Mouse (Mus musculus) mesoderm, embryonic 11.5 days (tissue): ENCODE measurements at regions not wholly inside any gene's neighbourhood (a gene's known extent, or its start where the extent isn't known, plus 50 kb on each side); places are given as distances from the start of the nearest gene placed in this dataset.

Experiments used
- DNase-seq: peaks from one replicate; pipeline ENCODE4 v3.0.0-alpha.2; 2012; ENCODE audit warnings: low read depth, low spot score

DNA sequence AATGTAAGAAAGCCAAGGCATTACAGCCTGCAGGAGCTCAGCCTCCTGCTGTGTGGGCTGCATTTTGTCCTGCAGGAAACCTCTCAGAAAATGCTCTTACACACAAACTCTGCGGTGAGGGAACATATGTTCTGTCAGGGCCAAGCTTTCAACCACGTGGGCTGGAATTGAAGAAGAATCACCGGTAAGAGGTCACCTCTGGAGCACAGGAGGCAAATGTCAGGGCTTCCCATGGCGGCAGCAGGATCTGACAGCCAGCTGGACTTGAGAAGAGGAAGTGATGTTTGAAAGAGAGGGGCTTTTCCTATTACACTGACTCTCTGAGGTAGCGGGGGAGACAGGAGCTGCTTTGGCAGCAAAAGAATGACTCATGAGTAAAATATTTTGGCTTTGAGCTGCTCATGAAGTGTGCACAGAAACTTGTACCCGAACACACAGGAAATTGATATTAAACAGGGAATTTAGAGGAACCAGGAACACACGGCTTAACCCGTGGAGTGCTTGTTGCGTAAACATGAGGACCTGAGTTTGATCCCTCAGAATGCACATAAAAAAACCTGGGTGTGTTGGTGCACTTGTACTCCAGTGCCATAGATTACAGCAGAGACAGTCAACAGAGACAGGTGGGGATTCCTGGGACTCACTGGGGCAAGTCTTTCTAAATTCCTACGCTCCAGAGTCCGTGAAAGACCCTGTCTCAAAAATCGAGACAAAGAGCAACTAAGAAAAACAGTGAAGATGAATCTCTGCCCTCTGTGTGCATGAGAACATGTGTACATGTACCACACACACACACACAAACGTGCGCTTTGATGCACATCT, 848.1 kb upstream of the A1bg start:
- DNase-seq = peak; percentile 54

GRCm38 (mm10) chr15:61766544-61767094, 843.8 kb upstream of the A1bg start:
- no peak for DNase-seq

DNA sequence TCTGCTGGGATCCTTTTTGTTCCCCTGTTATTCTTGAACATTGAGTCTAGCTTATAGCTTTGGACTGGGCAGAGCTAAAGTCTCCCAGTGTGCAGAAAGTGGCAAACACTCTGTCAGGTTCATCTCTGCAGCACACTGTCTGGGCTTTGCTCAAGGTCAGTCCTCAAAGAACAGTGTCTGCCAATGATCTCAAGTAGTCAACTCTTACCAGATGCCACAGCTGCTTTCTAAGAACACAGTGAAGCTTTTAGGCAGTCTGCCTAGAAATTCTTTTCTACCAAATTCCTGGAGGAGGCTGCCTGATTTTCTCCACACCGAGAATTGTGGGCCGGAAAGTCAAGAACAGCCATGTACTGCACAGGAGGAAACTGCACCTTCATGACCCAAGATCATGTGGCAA, 831.0 kb upstream of the A1bg start:
- no peak for DNase-seq

DNA sequence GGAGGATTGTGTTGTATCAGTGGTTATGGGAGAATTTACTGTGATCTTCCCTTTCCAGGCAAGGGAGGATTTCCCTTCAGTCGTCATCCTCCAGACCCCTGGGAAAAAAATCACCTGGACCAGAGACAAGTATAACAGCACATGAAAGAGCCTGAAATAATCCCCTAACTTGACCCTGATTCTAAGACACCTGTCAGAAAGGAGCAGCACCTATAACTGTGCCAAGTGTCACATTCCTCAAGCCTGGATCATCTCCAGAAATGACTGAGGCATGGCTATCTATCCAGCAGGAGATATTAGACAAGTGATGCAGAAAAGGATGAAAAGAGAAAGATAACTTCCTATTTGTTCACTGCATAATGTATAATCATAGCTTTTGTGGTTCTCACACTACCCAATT, 800.9 kb upstream of the A1bg start:
- no peak for DNase-seq

DNA sequence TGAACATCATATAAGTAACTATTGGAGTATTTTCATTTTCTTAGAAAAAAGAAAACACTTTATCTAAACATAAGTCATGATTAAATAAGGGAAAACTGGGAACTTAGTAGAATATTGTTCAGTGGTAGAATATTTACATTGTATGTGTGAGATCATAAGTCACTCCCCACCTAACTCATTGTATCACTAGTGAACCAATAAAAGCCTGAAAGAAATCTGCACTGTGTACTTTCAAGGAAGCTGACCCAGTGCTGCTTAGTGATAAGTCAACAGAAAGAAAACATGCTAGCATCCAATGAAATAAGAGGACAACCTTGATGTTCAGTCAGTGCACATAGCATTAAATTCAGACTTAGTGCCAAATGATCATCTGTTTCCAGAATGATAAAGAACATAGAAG, 795.7 kb upstream of the A1bg start:
- no peak for DNase-seq

- no peak for DNase-seq
These were observed 794.4 kb upstream of the A1bg start for GRCm38 (mm10) chr15:61717216-61717615.

DNA sequence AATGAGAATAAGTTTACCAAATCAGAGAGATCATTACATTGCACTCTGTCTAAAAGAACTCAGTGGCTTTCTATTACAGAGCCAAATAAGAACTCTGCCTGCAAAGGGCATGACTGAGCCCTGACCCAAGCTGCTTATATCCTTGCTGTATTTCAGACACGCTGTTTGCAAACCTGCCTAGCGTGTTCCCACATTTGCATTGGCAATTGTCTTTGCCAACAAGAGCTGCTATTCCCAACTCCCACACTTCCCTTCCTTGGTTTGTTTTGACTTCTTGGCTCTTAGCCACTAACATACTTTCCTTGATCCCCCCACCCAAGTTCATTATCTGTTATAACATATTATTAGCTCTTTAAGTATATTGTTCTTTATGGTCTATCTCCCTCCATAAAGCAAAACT, 791.1 kb upstream of the A1bg start:
- DNase-seq = no peak

GRCm38 (mm10) chr15:61708928-61709327, 786.1 kb upstream of the A1bg start:
- no peak for DNase-seq

GRCm38 (mm10) chr15:61707952-61708351, 785.1 kb upstream of the A1bg start:
- DNase-seq = no peak

- DNase-seq = no peak
These were observed 769.9 kb upstream of the A1bg start for GRCm38 (mm10) chr15:61692679-61693078.

GRCm38 (mm10) chr15:61690425-61690824, 767.6 kb upstream of the A1bg start:
- no peak for DNase-seq

DNA sequence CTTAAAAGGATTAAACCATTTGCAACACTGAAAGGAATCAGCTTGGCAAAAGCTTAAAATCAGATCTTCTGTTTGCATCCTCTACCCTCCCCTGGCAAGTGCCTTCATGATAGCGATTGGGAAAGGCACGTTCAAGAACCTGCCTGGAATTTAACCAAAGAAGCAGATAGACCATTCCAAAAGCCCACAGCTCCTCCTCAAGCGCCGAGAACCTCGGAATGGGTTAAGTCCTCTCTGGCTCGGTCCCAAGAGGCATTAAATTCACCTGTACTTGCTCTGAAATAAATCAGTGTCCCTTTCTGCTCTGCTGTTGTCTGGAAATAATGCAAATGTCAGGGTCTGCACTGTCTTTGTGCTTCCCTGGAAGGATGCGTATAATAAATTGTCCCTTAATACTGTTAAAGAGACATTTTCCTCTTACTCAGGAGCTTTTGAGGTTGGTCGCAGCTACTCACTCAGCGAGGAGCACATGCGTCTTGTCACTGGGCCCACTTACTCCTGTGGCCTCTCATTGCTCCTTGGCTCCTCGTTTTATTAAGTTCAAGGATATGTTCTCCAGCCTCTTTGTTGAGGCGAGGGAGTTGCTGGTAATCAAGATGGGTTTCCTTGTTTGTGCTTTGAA, 767.1 kb upstream of the A1bg start:
- DNase-seq = no peak

GRCm38 (mm10) chr15:61682968-61683367, 760.2 kb upstream of the A1bg start:
- peak; percentile 27 for DNase-seq

DNA sequence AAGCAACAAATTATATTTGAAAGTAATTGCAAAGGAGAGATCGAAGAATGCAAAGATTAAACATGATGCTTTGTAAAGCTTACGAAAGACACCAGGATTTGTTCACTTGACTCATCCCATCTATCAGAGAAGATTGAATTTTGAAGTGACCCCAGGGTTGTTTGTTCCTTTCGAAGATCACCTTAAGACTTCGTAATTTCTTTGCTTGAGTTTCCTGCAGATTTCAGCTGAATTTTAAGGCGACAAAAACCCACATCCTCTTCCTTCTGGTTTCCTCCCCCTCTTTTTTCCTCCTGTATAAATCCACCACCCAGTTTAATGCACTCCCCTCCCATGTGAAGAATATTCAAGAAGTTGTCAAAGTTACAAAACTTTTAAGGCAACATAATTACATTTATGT, 747.7 kb upstream of the A1bg start:
- DNase-seq = no peak

GRCm38 (mm10) chr15:61660581-61660980, 737.8 kb upstream of the A1bg start:
- no peak for DNase-seq

GRCm38 (mm10) chr15:61656951-61657350, 734.1 kb upstream of the A1bg start:
- no peak for DNase-seq

- no peak for DNase-seq
These were observed 732.0 kb upstream of the A1bg start for GRCm38 (mm10) chr15:61654846-61655245.

DNA sequence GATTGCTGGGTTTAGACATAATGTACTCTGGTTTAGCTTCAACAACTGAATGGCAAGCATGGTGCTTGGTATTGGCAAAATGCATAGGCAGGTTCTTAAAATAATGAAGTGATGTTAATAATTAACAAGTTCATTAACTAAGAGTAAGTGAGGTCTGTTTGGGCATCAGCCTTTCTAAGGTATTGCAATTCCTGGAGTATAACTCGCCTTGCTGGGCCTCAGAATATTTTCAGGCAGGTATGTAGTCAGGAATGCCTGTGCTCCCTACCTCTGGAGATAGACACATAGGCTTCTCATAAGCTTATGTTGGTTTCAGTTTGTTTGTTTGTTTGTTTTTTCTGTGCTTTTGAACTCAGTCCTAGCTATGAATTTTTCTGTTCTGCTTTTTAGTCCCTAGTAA, 731.0 kb upstream of the A1bg start:
- DNase-seq = no peak

DNA sequence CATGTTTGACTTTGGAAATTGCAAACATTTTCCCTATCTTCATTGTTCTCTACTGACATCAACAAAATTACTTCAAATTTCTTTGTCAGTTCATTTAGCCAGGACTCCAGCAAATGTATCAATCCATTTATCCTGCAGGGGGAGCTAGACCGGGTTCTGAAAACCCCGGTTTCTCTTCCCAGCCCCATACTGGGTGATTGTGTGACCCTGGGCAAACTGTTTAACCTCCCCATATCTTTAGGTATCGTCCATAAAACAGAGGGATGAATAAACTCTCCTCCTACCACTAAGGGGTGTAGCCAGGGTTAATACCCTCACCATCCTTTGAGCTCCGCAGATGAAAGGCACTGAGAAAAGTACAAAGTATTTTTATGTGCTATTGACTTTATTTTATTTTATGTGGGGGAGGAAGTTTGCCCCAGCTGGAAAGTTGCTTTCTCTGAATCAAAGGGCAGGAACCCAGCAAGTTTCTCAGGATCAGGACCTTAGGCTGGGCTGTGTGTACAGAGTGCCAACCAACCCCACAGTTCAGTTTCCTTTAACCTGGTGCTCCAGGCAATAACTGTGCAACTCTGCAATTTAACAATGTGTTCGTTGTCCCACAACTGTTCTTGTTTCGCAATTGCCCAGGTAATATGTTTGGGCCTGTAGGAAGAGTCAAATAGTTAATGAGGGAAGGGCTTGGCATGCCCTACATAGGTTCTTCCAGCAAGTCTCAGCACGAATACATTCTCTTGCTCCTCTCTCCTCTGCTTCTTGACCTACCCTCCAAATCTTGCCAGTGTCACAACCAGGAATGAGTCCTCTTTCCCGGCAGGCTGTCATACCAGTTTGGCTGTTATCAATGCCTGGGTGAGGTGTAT, 696.1 kb upstream of the A1bg start:
- no peak for DNase-seq

DNA sequence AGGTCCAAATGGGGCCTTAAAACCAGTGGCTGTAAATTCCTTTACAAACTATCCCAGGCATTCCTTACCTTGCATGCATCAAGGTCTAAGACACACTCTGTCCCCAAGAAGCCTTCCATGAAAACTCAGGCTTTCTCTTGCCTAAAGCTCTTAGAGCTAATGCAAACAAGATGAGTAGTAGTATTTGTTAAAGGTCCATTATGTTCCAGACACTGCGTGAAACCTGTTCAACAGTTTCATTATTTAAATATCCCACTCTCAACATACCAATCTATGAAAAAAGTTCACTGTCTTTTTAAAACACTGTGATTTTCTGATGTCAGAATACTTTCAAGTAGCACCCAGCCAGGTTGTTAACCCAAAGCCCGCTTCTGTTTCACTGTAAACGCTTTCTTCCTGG, 687.9 kb upstream of the A1bg start:
- no peak for DNase-seq

- DNase-seq = no peak
These were observed 686.8 kb upstream of the A1bg start for GRCm38 (mm10) chr15:61609656-61610055.

DNA sequence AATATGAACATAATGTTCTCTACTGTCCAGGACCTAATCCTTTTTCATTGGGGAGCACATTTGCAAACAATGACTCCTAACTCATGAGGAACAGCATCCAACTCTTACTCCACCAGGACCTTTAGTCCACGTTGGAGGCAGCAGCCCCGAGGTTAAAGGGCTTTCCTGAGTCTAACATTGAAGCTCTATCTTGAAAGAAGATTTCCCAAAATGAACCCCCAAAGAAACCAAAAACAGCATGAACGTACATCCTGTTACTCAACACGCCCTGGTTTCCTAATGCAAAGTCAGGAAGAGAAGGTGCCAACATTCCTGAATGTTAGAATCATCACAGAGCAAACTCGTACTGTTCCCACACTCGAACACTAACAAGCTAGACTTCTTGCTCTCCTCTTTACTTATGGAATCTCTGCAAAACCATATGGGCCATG, 685.5 kb upstream of the A1bg start:
- DNase-seq = no peak
